ENCODE assay signal across 12 mouse cellular contexts in genomic region chr5:92983942-92984341, GRCm38 (mm10).
A peak's percentile ranks its signal among the peaks of the same experiment; 100 is the strongest.
DNase-seq lines count a peak whose midpoint lies in the region; ATAC-seq and TF ChIP-seq lines count a peak whose summit lies in the region.
"Had no signal": no experiment of that assay in that cellular context is flagged by ENCODE, and none has a peak within 500 bp of the region (broad histone marks: within the 10 kb centered on the region; RNA-seq: fewer than 3 reads in every experiment).

No protein-coding gene starts in this region.

- peak; percentile 43 for TF ChIP-seq CTCF in kidney, postnatal 0 days (IDR thresholded peaks at IDR 0.05; ENCODE audit: low read depth)
- peak; percentile 95 for TF ChIP-seq CTCF in E14TG2a.4 (conservative IDR thresholded peaks at IDR 0.05; ENCODE audit: low read length)

- no peaks in the 10 kb centered on the region for H3K9me3 ChIP-seq in kidney, postnatal 0 days (replicated peaks; ENCODE audit: low read length)
- no peaks in the 10 kb centered on the region for H3K9me3 ChIP-seq in E14TG2a.4 (ENCODE audit: low read length)
- H3K9me3 ChIP-seq: hindbrain, embryonic 12.5 days; limb, embryonic 10.5 days had no signal

- peaks cover 10% of the 10 kb centered on the region; the same call in 1 of the 2 replicates for H3K4me1 ChIP-seq in kidney, postnatal 0 days (replicated peaks; ENCODE audit: insufficient read depth, low read length)
- H3K4me1 ChIP-seq in E14TG2a.4 (replicated peaks; ENCODE audit: low read depth, low read length) = peaks cover 40% of the 10 kb centered on the region

- no peak for ATAC-seq in kidney, postnatal 0 days (replicated peaks; ENCODE audit: low FRiP score, low read depth)

- H3K36me3 ChIP-seq in kidney, postnatal 0 days (ENCODE audit: insufficient read depth, low read length) = no peaks in the 10 kb centered on the region
- H3K36me3 ChIP-seq in E14TG2a.4 (ENCODE audit: insufficient read depth, low read length) = no peaks in the 10 kb centered on the region
- H3K36me3 ChIP-seq: hindbrain, embryonic 12.5 days; limb, embryonic 10.5 days had no signal

- no peak overlapping the region for H3K27ac ChIP-seq in kidney, postnatal 0 days
- H3K27ac ChIP-seq: hindbrain, embryonic 12.5 days; limb, embryonic 10.5 days had no signal

- 36% methylated on average over 2 of the region's 2 CpGs for WGBS in kidney, postnatal 0 days

- no peak overlapping the region for H3K4me3 ChIP-seq in kidney, postnatal 0 days (replicated peaks; ENCODE audit: low read depth, low read length)
- H3K4me3 ChIP-seq in E14TG2a.4 (replicated peaks; ENCODE audit: low read length) = no peak overlapping the region
- H3K4me3 ChIP-seq: erythroblast, embryonic 14.5 days; hindbrain, embryonic 12.5 days; limb, embryonic 10.5 days had no signal

- no peak overlapping the region for H3K4me2 ChIP-seq in kidney, postnatal 0 days (ENCODE audit: low read length)
- H3K4me2 ChIP-seq: hindbrain, embryonic 12.5 days had no signal

- DNase-seq in kidney, postnatal 0 days (ENCODE audit: low spot score) = no peak
- no peak for DNase-seq in kidney, postnatal 25 days
- DNase-seq in 3T3-L1 (ENCODE audit: low read depth, low spot score) = peak; percentile 59
- peak; percentile 13 for DNase-seq in c-Kit-positive CD71-positive TER-119-positive erythroid progenitor cells, embryonic 14.5 days (ENCODE audit: low spot score)
- no peak for DNase-seq in right cerebral cortex, postnatal 14 days
- no peak for DNase-seq in left cerebral cortex, adult 8-10 months (ENCODE audit: low spot score in 2 of 2)
- no peak for DNase-seq in right cerebral cortex, adult 2 months (ENCODE audit: low spot score in 2 of 2)
- DNase-seq: cerebellum, adult 11 months had no signal

- H3K9ac ChIP-seq in kidney, postnatal 0 days (ENCODE audit: low read depth, low read length) = no peak overlapping the region
- H3K9ac ChIP-seq: hindbrain, embryonic 12.5 days had no signal

- no peaks in the 10 kb centered on the region for H3K27me3 ChIP-seq in kidney, postnatal 0 days (ENCODE audit: insufficient read depth, low read length)
- H3K27me3 ChIP-seq in E14TG2a.4 (ENCODE audit: insufficient read depth, low read length) = no peaks in the 10 kb centered on the region
- H3K27me3 ChIP-seq: hindbrain, embryonic 12.5 days had no signal

Comparison
In these comparisons a context has a peak if more than half of its experiments do, and no peak if none do; other contexts are left out.
1. DNase-seq: peak in 3T3-L1 (single experiment) and c-Kit-positive CD71-positive TER-119-positive erythroid progenitor cells, embryonic 14.5 days (single experiment); none in kidney, postnatal 0 days (single experiment), kidney, postnatal 25 days (0 of 2), right cerebral cortex, postnatal 14 days (single experiment), left cerebral cortex, adult 8-10 months (0 of 2) and right cerebral cortex, adult 2 months (0 of 2).